Mouse (Mus musculus) embryonic fibroblast, embryonic 13.5 days (primary cell): ENCODE measurements around the gene Vmn1r170. TPM values are rescaled to one million over a fixed set of nuclear protein-coding genes. Genes with fewer than 3 reads are reported as not detected.
"Not testable (repeated sequence)": the region's sequence is repeated elsewhere in the genome, so short reads cannot be mapped to it uniquely, and the experiment has no call there.

ENCODE experiments used
- H3K27ac ChIP-seq: 2 replicates; pipeline ENCODE4 v1.5.1; 2012; ENCODE audit warnings: low read length, control low read depth, inconsistent platforms; ENCODE audit not compliant: insufficient read depth
- H3K4me1 ChIP-seq: 2 replicates; pipeline ENCODE4 v1.6.1; 2011; ENCODE audit warnings: low read length; ENCODE audit not compliant: control insufficient read depth, insufficient read depth
- H3K4me3 ChIP-seq: 2 replicates; pipeline ENCODE4 v1.5.1; 2011; ENCODE audit warnings: mild to moderate bottlenecking, control low read depth, low read length; ENCODE audit not compliant: insufficient read depth
- CTCF ChIP-seq: IDR thresholded peaks from 2 replicates; pipeline ENCODE4 v1.5.1; 2011; ENCODE audit warnings: mild to moderate bottlenecking, control low read depth, low read length, moderate library complexity, borderline replicate concordance; ENCODE audit not compliant: insufficient read depth
- POLR2A ChIP-seq: IDR thresholded peaks from 2 replicates; pipeline ENCODE4 v1.6.1; 2011; ENCODE audit warnings: low read depth, mild to moderate bottlenecking, control low read depth, low read length, moderate library complexity
- polyA plus RNA-seq: library from polyadenylated mRNA; stranded (reverse); fragments of >200 nt; gene quantifications from 2 replicates; pipeline ENCODE4 v1.2.4, GENCODE M21; 2011; ENCODE audit warnings: low read depth; ENCODE audit not compliant: missing spikeins, insufficient read length

Vmn1r170 gene
- polyA plus RNA-seq = not detected in 2 replicates

- not testable (repeated sequence) for H3K27ac ChIP-seq, H3K4me1 ChIP-seq, H3K4me3 ChIP-seq
Observed at GRCm38 (mm10) chr7:23605875-23606274, at the start of gene Vmn1r170. Vmn1r170 (plus strand) TSS chr7:23606175.

- H3K27ac ChIP-seq, H3K4me1 ChIP-seq: not testable (repeated sequence)
Observed at GRCm38 (mm10) chr7:23575226-23575625, 30.7 kb upstream of the Vmn1r170 start, which contains the start of gene Vmn1r169. Vmn1r169 (plus strand) TSS chr7:23575526.

GRCm38 (mm10) chr7:23630422-23630821, 24.4 kb downstream of the Vmn1r170 start, which contains the start of gene Vmn1r171:
Vmn1r171 (plus strand) TSS chr7:23630722.
- no peak for TF ChIP-seq CTCF
- TF ChIP-seq POLR2A = no peak
- Histone ChIP-seq H3K4me3 (no peak within 1 kb of the TSS), H3K4me1 (no peaks in the 10 kb centered on the region)

More at GRCm38 (mm10) chr7:23575226-23575625, 30.7 kb upstream of the Vmn1r170 start, which contains the start of gene Vmn1r169:
- H3K4me3 ChIP-seq = not testable (repeated sequence)

More at GRCm38 (mm10) chr7:23630422-23630821, 24.4 kb downstream of the Vmn1r170 start, which contains the start of gene Vmn1r171:
- no peak within 1 kb of the TSS for H3K27ac ChIP-seq

Other genes with a start within 250 kb of the Vmn1r170 start
- gene Nlrp5, start 220.3 kb upstream of the Vmn1r170 start, polyA plus RNA-seq = not detected in 2 replicates
- not detected in 2 replicates for gene Vmn1r167, start 99.0 kb upstream of the Vmn1r170 start, polyA plus RNA-seq
- not detected in 2 replicates for gene Vmn1r168, start 66.4 kb upstream of the Vmn1r170 start, polyA plus RNA-seq
- not detected in 2 replicates for gene Vmn1r169, start 30.6 kb upstream of the Vmn1r170 start, polyA plus RNA-seq
- gene Vmn1r171, start 24.5 kb downstream of the Vmn1r170 start, polyA plus RNA-seq = not detected in 2 replicates
- gene Vmn1r172, start 52.1 kb downstream of the Vmn1r170 start, polyA plus RNA-seq = not detected in 2 replicates
- gene Vmn1r173, start 94.5 kb downstream of the Vmn1r170 start, polyA plus RNA-seq = not detected in 2 replicates
- not detected in 2 replicates for gene Vmn1r174, start 146.1 kb downstream of the Vmn1r170 start, polyA plus RNA-seq
- gene Vmn1r175, start 204.5 kb downstream of the Vmn1r170 start, polyA plus RNA-seq = not detected in 2 replicates
- gene Vmn1r176, start 231.2 kb downstream of the Vmn1r170 start, polyA plus RNA-seq = not detected in 2 replicates